Mouse (Mus musculus) liver, embryonic 14.5 days (tissue): ENCODE results near the gene Actl11.

Experiments
- CTCF ChIP-seq: IDR thresholded peaks from 2 replicates; pipeline ENCODE4 v1.5.1; 2016; ENCODE audit warnings: antibody characterized with exemption, low read depth, control low read depth
- EP300 ChIP-seq: IDR thresholded peaks from 2 replicates; pipeline ENCODE4 v1.6.1; 2016; ENCODE audit warnings: antibody characterized with exemption, low read depth

DNA sequence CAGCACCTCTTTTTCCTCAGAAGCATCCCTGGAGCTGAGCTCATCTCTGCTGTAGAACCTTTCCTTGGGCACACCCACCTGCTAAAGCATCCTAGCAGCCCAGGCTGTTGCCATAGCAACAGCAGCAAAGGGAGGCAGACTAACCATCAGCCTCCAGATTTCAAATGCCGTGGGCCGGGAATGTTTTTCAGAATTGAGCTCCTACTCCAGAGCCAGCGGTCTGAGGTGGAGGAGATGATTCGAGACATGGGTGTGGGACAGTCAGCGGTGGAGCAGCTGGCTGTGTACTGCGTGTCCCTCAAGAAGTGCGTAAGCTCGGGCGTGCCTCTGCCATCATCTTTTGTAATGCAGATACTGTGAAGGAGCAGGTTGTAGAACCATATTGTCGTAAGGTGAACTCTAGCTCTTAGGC lies 33.1 kb downstream of the Actl11 start:
- no peak for TF ChIP-seq EP300
- TF ChIP-seq CTCF: no peak
